Mouse (Mus musculus) T-cell, adult 66 days (primary cell): ENCODE measurements around the gene Wiz. TPM values are rescaled to one million over a fixed set of nuclear protein-coding genes. Genes with fewer than 3 reads are reported as not detected.

ENCODE experiments used
- total RNA-seq, 2 experiments: library from RNA; stranded (reverse); gene quantifications; 3 replicates in 1 of 2; 4 replicates in 1 of 2; pipeline ENCODE4 v1.2.4; 2023

The Wiz gene
- total RNA-seq = 10 to 100 TPM; 38.3 to 38.6 TPM

GRCm38 (mm10) chr17:32389101-32389659 lies at the start of gene Wiz:
TSS of gene Wiz (minus strand) at chr17:32389439.

GRCm38 (mm10) chr17:32424034-32424433 lies 34.8 kb upstream of the Wiz start, which contains the start of gene Pglyrp2:
TSS of gene Pglyrp2 (minus strand) at chr17:32424167.

GRCm38 (mm10) chr17:32403417-32403816 lies 14.2 kb upstream of the Wiz start, which contains the start of gene Rasal3:
TSS of gene Rasal3 (minus strand) at chr17:32403583.

GRCm38 (mm10) chr17:32350382-32350983 lies 38.8 kb downstream of the Wiz start, which contains the start of gene Akap8l:
TSS of gene Akap8l (minus strand) at chr17:32350607.

GRCm38 (mm10) chr17:32320597-32321389 lies 68.4 kb downstream of the Wiz start, which contains the start of gene Akap8:
TSS of gene Akap8 (minus strand) at chr17:32321238.

Other genes starting within 250 kb of the Wiz start
- gene Notch3, start 222.6 kb downstream of the Wiz start, total RNA-seq = under 1 TPM; 0.33 to 0.67 TPM
- 1 to 10 TPM; 4.8 to 4.9 TPM for gene Ephx3, start 199.9 kb downstream of the Wiz start, total RNA-seq
- 100 to 1,000 TPM; 304 to 305 TPM for gene Brd4, start 104.7 kb downstream of the Wiz start, total RNA-seq
- gene Akap8, start 68.2 kb downstream of the Wiz start, total RNA-seq = 100 to 1,000 TPM; 306 to 315 TPM
- gene Akap8l, start 38.8 kb downstream of the Wiz start, total RNA-seq = 100 to 1,000 TPM; 173 to 182 TPM
- gene Rasal3, start 14.1 kb upstream of the Wiz start, total RNA-seq = 100 to 1,000 TPM; 646 to 647 TPM
- gene Pglyrp2, start 34.7 kb upstream of the Wiz start, total RNA-seq = 100 to 1,000 TPM in 1 of 2 experiments, 10 to 100 TPM in 1; 98.6 to 109 TPM
- gene Cyp4f39, start 63.3 kb upstream of the Wiz start, total RNA-seq = not detected
- gene Cyp4f17, start 116.6 kb upstream of the Wiz start, total RNA-seq = 1 to 10 TPM; 1.1 to 1.7 TPM
- gene Cyp4f16, start 147.1 kb upstream of the Wiz start, total RNA-seq = 1 to 10 TPM; 4.5 to 8.7 TPM
- gene Cyp4f37, start 231.9 kb upstream of the Wiz start, total RNA-seq = not detected